9 mouse cellular contexts compared by ENCODE assay signal in the genomic region with DNA sequence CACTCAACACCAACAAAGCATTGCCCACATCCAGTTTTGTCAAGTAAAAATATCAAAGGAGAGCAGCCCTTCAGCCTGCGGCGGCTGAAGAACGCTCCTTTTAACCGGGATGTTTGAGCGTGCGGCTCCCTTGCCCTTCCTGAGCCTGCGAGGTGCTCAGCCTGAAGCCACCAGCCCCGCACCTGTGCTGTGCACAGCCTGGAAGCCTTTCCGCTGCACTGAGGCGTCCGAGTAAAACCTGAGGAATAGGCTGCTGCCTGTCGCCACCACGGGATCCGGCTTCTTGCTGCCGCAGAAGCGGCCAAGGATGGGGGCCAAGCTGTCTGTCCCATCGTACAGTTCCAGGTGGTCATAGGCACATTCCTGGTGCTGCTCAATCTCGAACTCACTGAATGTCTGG. TPM values are rescaled to one million over a fixed set of nuclear protein-coding genes. Genes with fewer than 3 reads are reported as not detected.
DNase-seq lines count a peak whose midpoint lies in the region; ATAC-seq and TF ChIP-seq lines count a peak whose summit lies in the region.
"Had no signal": no experiment of that assay in that cellular context is flagged by ENCODE, and none has a peak within 500 bp of the region (broad histone marks: within the 10 kb centered on the region; RNA-seq: fewer than 3 reads in every experiment).

No protein-coding gene starts in this region.

- H3K36me3 ChIP-seq in forebrain, embryonic 11.5 days (ENCODE audit: control insufficient read depth, insufficient read depth, low read length), result no peaks in the 10 kb centered on the region
- H3K36me3 ChIP-seq in forebrain, embryonic 15.5 days, result no peaks in the 10 kb centered on the region
- no peaks in the 10 kb centered on the region for H3K36me3 ChIP-seq in lung, embryonic 14.5 days (ENCODE audit: insufficient read depth)
- no peaks in the 10 kb centered on the region for H3K36me3 ChIP-seq in forebrain, embryonic 14.5 days (ENCODE audit: control insufficient read depth, insufficient read depth, low read length)
- H3K36me3 ChIP-seq in neural tube, embryonic 13.5 days, result no peaks in the 10 kb centered on the region

- H3K4me1 ChIP-seq in forebrain, embryonic 11.5 days (replicated peaks; ENCODE audit: control insufficient read depth, insufficient read depth, low read length), result no peaks in the 10 kb centered on the region
- H3K4me1 ChIP-seq in forebrain, embryonic 15.5 days, result peaks cover 9% of the 10 kb centered on the region
- no peaks in the 10 kb centered on the region for H3K4me1 ChIP-seq in lung, embryonic 14.5 days (ENCODE audit: insufficient read depth)
- 0 out of 2 replicates have a peak, but pooled peaks cover 2% of the 10 kb centered on the region for H3K4me1 ChIP-seq in forebrain, embryonic 14.5 days (ENCODE audit: control insufficient read depth, insufficient read depth, low read length)
- no peaks in the 10 kb centered on the region for H3K4me1 ChIP-seq in neural tube, embryonic 13.5 days (replicated peaks)

- no peak for TF ChIP-seq CTCF in lung, embryonic 14.5 days (IDR thresholded peaks at IDR 0.05; ENCODE audit: low read depth)

- no peaks in the 10 kb centered on the region for H3K27me3 ChIP-seq in forebrain, embryonic 11.5 days (ENCODE audit: control insufficient read depth, insufficient read depth, low read length)
- no peaks in the 10 kb centered on the region for H3K27me3 ChIP-seq in forebrain, embryonic 15.5 days
- no peaks in the 10 kb centered on the region for H3K27me3 ChIP-seq in lung, embryonic 14.5 days (ENCODE audit: insufficient read depth, low read length)
- no peaks in the 10 kb centered on the region for H3K27me3 ChIP-seq in forebrain, embryonic 14.5 days (replicated peaks; ENCODE audit: control insufficient read depth, insufficient read depth, low read length)
- peaks cover 9% of the 10 kb centered on the region for H3K27me3 ChIP-seq in neural tube, embryonic 13.5 days

- H3K9me3 ChIP-seq in forebrain, embryonic 11.5 days (ENCODE audit: control insufficient read depth, low read length), result no peaks in the 10 kb centered on the region
- H3K9me3 ChIP-seq in forebrain, embryonic 15.5 days, result no peaks in the 10 kb centered on the region
- H3K9me3 ChIP-seq in lung, embryonic 14.5 days (ENCODE audit: low read depth, low read length), result no peaks in the 10 kb centered on the region
- H3K9me3 ChIP-seq in forebrain, embryonic 14.5 days (replicated peaks; ENCODE audit: control insufficient read depth, low read length), result no peaks in the 10 kb centered on the region
- no peaks in the 10 kb centered on the region for H3K9me3 ChIP-seq in neural tube, embryonic 13.5 days

- H3K27ac ChIP-seq in forebrain, embryonic 11.5 days (ENCODE audit: low read depth, low read length), result no peak overlapping the region
- no peak overlapping the region for H3K27ac ChIP-seq in forebrain, embryonic 15.5 days (replicated peaks)
- H3K27ac ChIP-seq in lung, embryonic 14.5 days (ENCODE audit: low read depth), result no peak overlapping the region
- no peak overlapping the region for H3K27ac ChIP-seq in forebrain, embryonic 14.5 days (ENCODE audit: low read depth, low read length)
- H3K27ac ChIP-seq in neural tube, embryonic 13.5 days (replicated peaks), result no peak overlapping the region

- H3K4me3 ChIP-seq in forebrain, embryonic 11.5 days (ENCODE audit: low read depth, low read length), result no peak overlapping the region
- H3K4me3 ChIP-seq in forebrain, embryonic 15.5 days, result no peak overlapping the region
- no peak overlapping the region for H3K4me3 ChIP-seq in lung, embryonic 14.5 days (ENCODE audit: low read depth, low read length)
- H3K4me3 ChIP-seq in forebrain, embryonic 14.5 days (ENCODE audit: low read depth, low read length), result no peak overlapping the region
- H3K4me3 ChIP-seq in neural tube, embryonic 13.5 days, result no peak overlapping the region

- H3K9ac ChIP-seq in forebrain, embryonic 11.5 days (ENCODE audit: low read length), result no peak overlapping the region
- no peak overlapping the region for H3K9ac ChIP-seq in forebrain, embryonic 15.5 days (replicated peaks)
- H3K9ac ChIP-seq in lung, embryonic 14.5 days, result peak overlapping the region; percentile 23; the same call in 1 of the 2 replicates
- no peak overlapping the region for H3K9ac ChIP-seq in forebrain, embryonic 14.5 days (ENCODE audit: low read length)
- H3K9ac ChIP-seq in neural tube, embryonic 13.5 days, result no peak overlapping the region

- peak overlapping the region; percentile 6; the same call in 1 of the 2 replicates for H3K4me2 ChIP-seq in forebrain, embryonic 11.5 days (ENCODE audit: low read depth, low read length, severe bottlenecking)
- H3K4me2 ChIP-seq in forebrain, embryonic 15.5 days (replicated peaks), result no peak overlapping the region
- H3K4me2 ChIP-seq in lung, embryonic 14.5 days, result peak overlapping the region; percentile 44
- peak overlapping the region; percentile 21; the same call in 1 of the 2 replicates for H3K4me2 ChIP-seq in forebrain, embryonic 14.5 days (ENCODE audit: low read length)
- H3K4me2 ChIP-seq in neural tube, embryonic 13.5 days, result peak overlapping the region; percentile 29; the same call in 1 of the 2 replicates

- WGBS in forebrain, embryonic 11.5 days, result 35% methylated on average over 18 of the region's 18 CpGs
- 49% methylated on average over 18 of the region's 18 CpGs for WGBS in forebrain, embryonic 15.5 days
- WGBS in lung, embryonic 14.5 days, result 33% methylated on average over 18 of the region's 18 CpGs
- WGBS in forebrain, embryonic 14.5 days, result 38% methylated on average over 18 of the region's 18 CpGs
- WGBS in neural tube, embryonic 13.5 days, result 47% methylated on average over 18 of the region's 18 CpGs

- DNase-seq in forebrain, embryonic 11.5 days (ENCODE audit: low spot score), result no peak
- DNase-seq in lung, embryonic 14.5 days, result no peak
- no peak for DNase-seq in lung, postnatal 14 days
- DNase-seq in forebrain, embryonic 14.5 days (ENCODE audit: low spot score), result no peak
- DNase-seq in embryo, embryonic 10 days (ENCODE audit: low spot score), result no peak
- DNase-seq: cerebellum, adult 8-10 months had no signal

- no peak for ATAC-seq in forebrain, embryonic 11.5 days (replicated peaks; ENCODE audit: low FRiP score)
- ATAC-seq in forebrain, embryonic 15.5 days (replicated peaks), result no peak
- no peak for ATAC-seq in lung, embryonic 14.5 days (ENCODE audit: insufficient read depth)
- no peak for ATAC-seq in forebrain, embryonic 14.5 days
- ATAC-seq in neural tube, embryonic 13.5 days (ENCODE audit: low read depth), result no peak
- ATAC-seq in frontal cortex, adult (ENCODE audit: low TSS enrichment), result no peak

RNA-seq across cellular contexts. Expression of a gene that starts 11.6 kb away (rescaled TPM):
- not detected in 2 replicates for polyA plus RNA-seq in forebrain, embryonic 11.5 days (2014; fragmentation: Nextera tagmentation; extraction: Ambion mirVana)
- not detected in 2 replicates for polyA plus RNA-seq in forebrain, embryonic 15.5 days (2015; fragmentation: Nextera tagmentation; extraction: Ambion mirVana)
- not detected in 2 replicates for polyA plus RNA-seq in lung, embryonic 14.5 days (2014; fragmentation: Nextera tagmentation; extraction: Ambion mirVana)
- not detected in 2 replicates for polyA plus RNA-seq in forebrain, embryonic 14.5 days (2014; fragmentation: Nextera tagmentation; extraction: Ambion mirVana)
- not detected in 2 replicates for polyA plus RNA-seq in neural tube, embryonic 13.5 days (2015; fragmentation: Nextera tagmentation; extraction: Ambion mirVana)

RNA-seq across cellular contexts. Expression of a gene that starts 59.4 kb away (rescaled TPM):
- not detected in 2 replicates for polyA plus RNA-seq in forebrain, embryonic 11.5 days (2014; fragmentation: Nextera tagmentation; extraction: Ambion mirVana)
- not detected in 2 replicates for polyA plus RNA-seq in forebrain, embryonic 15.5 days (2015; fragmentation: Nextera tagmentation; extraction: Ambion mirVana)
- polyA plus RNA-seq in lung, embryonic 14.5 days (2014; fragmentation: Nextera tagmentation; extraction: Ambion mirVana), result 0.18 TPM in 1 of 2 replicates, not detected in the other
- 0.09 TPM in 1 of 2 replicates, not detected in the other for polyA plus RNA-seq in forebrain, embryonic 14.5 days (2014; fragmentation: Nextera tagmentation; extraction: Ambion mirVana)
- polyA plus RNA-seq in neural tube, embryonic 13.5 days (2015; fragmentation: Nextera tagmentation; extraction: Ambion mirVana), result 0.22 TPM in 1 of 2 replicates, not detected in the other
